Mouse (Mus musculus) myocyte (in vitro differentiated cells): ENCODE data around the gene Ushbp1.

Source experiments
- MYOD1 ChIP-seq, 3 experiments: IDR thresholded peaks; one replicate each; pipeline ENCODE4 v1.6.1; 2011; ENCODE audit warnings: control low read depth in 2 of 3, low read depth in 2 of 3, mild to moderate bottlenecking in 2 of 3, moderate library complexity in 1 of 3; ENCODE audit not compliant: insufficient read length in 2 of 3, control insufficient read depth in 1 of 3
- POLR2A ChIP-seq: IDR thresholded peaks from one replicate; pipeline ENCODE4 v1.6.1; 2011; ENCODE audit warnings: low read depth, mild to moderate bottlenecking, control low read depth, moderate library complexity; ENCODE audit not compliant: insufficient read length
- TCF12 ChIP-seq: IDR thresholded peaks from one replicate; pipeline ENCODE4 v1.6.1; 2011; ENCODE audit warnings: mild to moderate bottlenecking, control low read depth; ENCODE audit not compliant: poor library complexity, insufficient read depth, severe bottlenecking
- USF1 ChIP-seq: IDR thresholded peaks from one replicate; pipeline ENCODE4 v1.6.1; 2011; ENCODE audit warnings: low read depth, mild to moderate bottlenecking, control low read depth, moderate library complexity

- TF ChIP-seq POLR2A = no peak
- TF ChIP-seq TCF12 = no peak
- TF ChIP-seq USF1 = no peak
- no peak for TF ChIP-seq MYOD1 (IDR thresholded peaks at IDR 0.05; ENCODE audit: control insufficient read depth in 1 of 3, insufficient read length in 2 of 3, low read depth in 2 of 3)
Measured at GRCm38 (mm10) chr8:71376423-71377030, 19.1 kb downstream of the Ushbp1 start.
